Mouse (Mus musculus): Measurements from ENCODE around the gene Mettl16.

DNA sequence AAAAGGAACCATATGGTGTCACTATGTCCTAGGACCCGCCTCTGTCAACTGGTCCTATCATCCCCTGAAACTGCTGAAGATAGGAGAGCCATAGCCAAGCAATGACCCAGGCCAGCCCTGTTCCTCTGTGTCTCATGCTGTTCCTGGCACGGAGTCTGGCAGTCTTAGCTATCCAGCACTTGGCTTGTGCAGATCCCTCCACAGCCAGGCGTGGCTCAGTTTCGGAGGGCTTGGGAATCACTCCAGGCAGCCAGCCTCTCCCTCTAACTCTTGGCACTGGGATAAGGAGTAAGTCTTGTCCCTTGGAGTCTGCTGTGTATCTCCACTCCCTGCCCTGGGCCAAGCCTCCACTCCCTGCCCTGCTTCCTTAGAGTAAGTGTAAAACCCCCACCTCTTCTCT is 96.0 kb downstream of the Mettl16 start:
- TF ChIP-seq CTCF (IDR thresholded peaks at IDR 0.05; ENCODE audit: low read depth) = no peak
- TF ChIP-seq EP300 (IDR thresholded peaks at IDR 0.05; ENCODE audit: low read depth) = no peak
